Mouse (Mus musculus): ENCODE data around the gene Olfr46. TPM values are rescaled to one million over a fixed set of nuclear protein-coding genes. Genes with fewer than 3 reads are reported as not detected.
"Not testable (repeated sequence)": the region's sequence is repeated elsewhere in the genome, so short reads cannot be mapped to it uniquely, and the experiment has no call there.

The Olfr46 gene
- polyA plus RNA-seq (2015; fragmentation: Nextera tagmentation; extraction: Ambion mirVana) = 0.03 TPM in 1 of 2 replicates, not detected in the other

DNA sequence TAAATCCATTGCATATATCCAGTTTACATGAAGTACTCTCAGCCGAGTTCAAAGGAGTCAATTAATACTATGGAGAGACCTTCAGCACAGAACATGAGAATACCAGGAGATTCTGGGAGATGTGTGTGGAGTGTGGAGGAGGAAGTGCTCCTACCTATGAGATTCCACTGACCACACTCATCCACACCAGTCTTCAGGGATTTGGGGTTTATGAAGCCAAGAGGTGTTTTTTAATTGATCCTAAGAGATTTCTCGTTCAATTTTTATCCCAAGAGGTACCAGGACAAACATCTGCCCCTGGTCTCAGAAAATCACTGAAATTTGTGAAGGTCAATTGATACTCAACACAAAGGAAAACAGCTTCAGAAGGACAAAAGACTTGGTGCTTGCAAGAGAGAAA is at the start of gene Olfr46:
TSS of gene Olfr46 (plus strand) at position 301 of the 400 bp plus-strand sequence.
- 80% methylated on average over 2 of the region's 2 CpGs for WGBS
- H3K4me1 ChIP-seq = not testable (repeated sequence)

GRCm38 (mm10) chr7:140567586-140567985 is 33.5 kb upstream of the Olfr46 start, which contains the start of gene Olfr538:
TSS of gene Olfr538 (plus strand) at chr7:140567886.
- no peak within 1 kb of the TSS for H3K27ac ChIP-seq (replicated peaks)
- WGBS = 64% methylated on average over 3 of the region's 3 CpGs

More for the DNA sequence above, at the start of gene Olfr46:
- ATAC-seq (replicated peaks); H3K36me3 ChIP-seq; H3K4me3 ChIP-seq; H3K9me3 ChIP-seq; H3K27ac ChIP-seq (replicated peaks); H3K27me3 ChIP-seq; H3K4me2 ChIP-seq (replicated peaks); H3K9ac ChIP-seq (replicated peaks): not testable (repeated sequence)

DNA sequence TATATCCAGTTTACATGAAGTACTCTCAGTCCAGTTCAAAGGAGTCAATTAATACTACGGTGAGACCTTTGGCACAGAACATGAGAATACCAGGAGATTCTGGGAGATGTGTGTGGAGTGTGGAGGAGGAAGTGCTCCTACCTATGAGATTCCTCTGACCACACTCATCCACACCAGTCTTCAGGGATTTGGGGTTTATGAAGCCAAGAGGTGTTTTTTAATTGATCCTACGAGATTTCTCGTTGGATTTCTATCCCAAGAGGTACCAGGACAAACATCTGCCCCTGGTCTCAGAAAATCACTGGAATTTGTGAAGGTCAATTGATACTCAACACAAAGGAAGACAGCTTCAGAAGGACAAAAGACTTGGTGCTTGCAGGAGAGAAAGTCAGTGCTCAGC is 27.6 kb downstream of the Olfr46 start, which contains the start of gene Olfr61:
TSS of gene Olfr61 (plus strand) at position 301 of the 400 bp plus-strand sequence.
- WGBS = 89% methylated on average over 3 of the region's 3 CpGs
- not testable (repeated sequence) for H3K9ac ChIP-seq (replicated peaks); H3K9me3 ChIP-seq; H3K4me1 ChIP-seq; H3K36me3 ChIP-seq; H3K27me3 ChIP-seq; H3K4me2 ChIP-seq (replicated peaks); H3K4me3 ChIP-seq; ATAC-seq (replicated peaks); H3K27ac ChIP-seq (replicated peaks)

More at GRCm38 (mm10) chr7:140567586-140567985, 33.5 kb upstream of the Olfr46 start, which contains the start of gene Olfr538:
- H3K9ac ChIP-seq (replicated peaks) = no peak within 1 kb of the TSS
- H3K4me3 ChIP-seq = no peak within 1 kb of the TSS
- ATAC-seq (replicated peaks) = no peak
- H3K36me3 ChIP-seq = no peaks in the 10 kb centered on the region
- no peaks in the 10 kb centered on the region for H3K9me3 ChIP-seq
- no peaks in the 10 kb centered on the region for H3K4me1 ChIP-seq
- H3K27me3 ChIP-seq = no peaks in the 10 kb centered on the region
- H3K4me2 ChIP-seq (replicated peaks) = no peak within 1 kb of the TSS

DNA sequence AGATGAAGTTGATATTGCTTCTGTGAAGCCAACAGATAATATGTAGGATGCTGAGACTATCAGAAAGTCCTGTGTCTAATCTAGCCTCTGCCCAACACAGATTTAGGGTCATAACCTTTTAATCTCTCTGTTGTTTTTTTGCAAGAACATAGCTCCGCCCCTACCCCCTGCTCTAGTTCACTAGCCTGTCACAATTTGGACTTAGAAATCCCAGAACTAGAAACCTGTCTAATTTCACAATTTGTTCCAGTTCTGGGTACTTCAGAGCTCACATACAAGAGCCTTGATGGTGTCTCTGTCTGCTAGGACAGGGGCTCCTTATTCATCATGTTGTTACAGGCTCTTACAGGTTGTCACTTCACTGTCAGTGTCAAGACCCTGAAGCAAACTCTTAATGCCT is 29.5 kb downstream of the Olfr46 start:
- H3K4me1 ChIP-seq = no peaks in the 10 kb centered on the region
- H3K9me3 ChIP-seq = no peaks in the 10 kb centered on the region
- 82% methylated on average over 1 of the region's 1 CpGs for WGBS
- no peak overlapping the region for H3K4me3 ChIP-seq
- no peak overlapping the region for H3K4me2 ChIP-seq (replicated peaks)
- no peak overlapping the region for H3K27ac ChIP-seq (replicated peaks)
- ATAC-seq (replicated peaks) = no peak
- H3K9ac ChIP-seq (replicated peaks) = no peak overlapping the region
- no peaks in the 10 kb centered on the region for H3K27me3 ChIP-seq
- H3K36me3 ChIP-seq = no peaks in the 10 kb centered on the region

- no peaks in the 10 kb centered on the region for H3K9me3 ChIP-seq
- no peaks in the 10 kb centered on the region for H3K4me1 ChIP-seq
- no peak for ATAC-seq (replicated peaks)
- H3K27ac ChIP-seq (replicated peaks) = no peak within 1 kb of the TSS
- 92% methylated on average over 1 of the region's 1 CpGs for WGBS
- H3K27me3 ChIP-seq = no peaks in the 10 kb centered on the region
- no peak within 1 kb of the TSS for H3K4me2 ChIP-seq (replicated peaks)
- H3K4me3 ChIP-seq = no peak within 1 kb of the TSS
- no peak within 1 kb of the TSS for H3K9ac ChIP-seq (replicated peaks)
- H3K36me3 ChIP-seq = no peaks in the 10 kb centered on the region
Observed at GRCm38 (mm10) chr7:140646152-140646551, 45.1 kb downstream of the Olfr46 start, which contains the start of gene Olfr53. TSS of gene Olfr53 (plus strand) at chr7:140646452.

DNA sequence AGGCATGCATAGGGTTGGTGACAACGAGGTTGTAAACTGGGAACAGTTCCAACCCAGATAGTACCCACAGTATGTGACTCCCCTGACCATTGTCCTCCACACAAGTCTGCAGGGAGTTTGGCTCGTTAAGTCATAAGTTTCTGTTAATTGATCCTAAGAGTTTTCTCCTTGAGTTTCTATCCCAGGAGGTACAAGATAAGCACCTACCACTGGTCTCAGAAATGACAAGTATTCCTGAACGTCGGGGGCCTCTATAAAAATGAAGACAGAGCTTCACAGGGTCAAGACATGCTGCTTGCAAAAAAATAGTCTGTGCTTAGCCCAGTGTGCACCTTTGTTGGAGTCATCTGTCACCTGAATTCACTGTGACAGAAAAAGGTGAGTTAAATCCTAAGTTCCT is 58.6 kb downstream of the Olfr46 start, which contains the start of gene Olfr539:
TSS of gene Olfr539 (plus strand) at position 301 of the 400 bp plus-strand sequence.
- H3K27me3 ChIP-seq = no peaks in the 10 kb centered on the region
- H3K4me1 ChIP-seq = no peaks in the 10 kb centered on the region
- H3K9ac ChIP-seq (replicated peaks) = no peak within 1 kb of the TSS
- no peaks in the 10 kb centered on the region for H3K9me3 ChIP-seq
- 61% methylated on average over 4 of the region's 4 CpGs for WGBS
- no peak within 1 kb of the TSS for H3K4me3 ChIP-seq
- H3K27ac ChIP-seq (replicated peaks) = no peak within 1 kb of the TSS
- ATAC-seq (replicated peaks) = no peak
- H3K4me2 ChIP-seq (replicated peaks) = no peak within 1 kb of the TSS
- H3K36me3 ChIP-seq = no peaks in the 10 kb centered on the region

Other genes starting within 250 kb of the Olfr46 start
- not detected in 2 replicates for gene Olfr60, start 239.6 kb upstream of the Olfr46 start, polyA plus RNA-seq (2015; fragmentation: Nextera tagmentation; extraction: Ambion mirVana)
- not detected in 2 replicates for gene Olfr530, start 224.9 kb upstream of the Olfr46 start, polyA plus RNA-seq (2015; fragmentation: Nextera tagmentation; extraction: Ambion mirVana)
- gene Olfr531, start 198.4 kb upstream of the Olfr46 start, polyA plus RNA-seq (2015; fragmentation: Nextera tagmentation; extraction: Ambion mirVana) = not detected in 2 replicates
- not detected in 2 replicates for gene Olfr532, start 179.6 kb upstream of the Olfr46 start, polyA plus RNA-seq (2015; fragmentation: Nextera tagmentation; extraction: Ambion mirVana)
- gene Olfr533, start 137.9 kb upstream of the Olfr46 start, polyA plus RNA-seq (2015; fragmentation: Nextera tagmentation; extraction: Ambion mirVana) = not detected in 2 replicates
- gene Olfr535, start 117.1 kb upstream of the Olfr46 start, polyA plus RNA-seq (2015; fragmentation: Nextera tagmentation; extraction: Ambion mirVana) = not detected in 2 replicates
- gene Olfr536, start 93.9 kb upstream of the Olfr46 start, polyA plus RNA-seq (2015; fragmentation: Nextera tagmentation; extraction: Ambion mirVana) = not detected in 2 replicates
- gene Olfr538, start 33.4 kb upstream of the Olfr46 start, polyA plus RNA-seq (2015; fragmentation: Nextera tagmentation; extraction: Ambion mirVana) = not detected in 2 replicates
- not detected in 2 replicates for gene Olfr61, start 27.7 kb downstream of the Olfr46 start, polyA plus RNA-seq (2015; fragmentation: Nextera tagmentation; extraction: Ambion mirVana)
- gene Olfr53, start 45.2 kb downstream of the Olfr46 start, polyA plus RNA-seq (2015; fragmentation: Nextera tagmentation; extraction: Ambion mirVana) = not detected in 2 replicates
- 0.01 TPM in 1 of 2 replicates, not detected in the other for gene Olfr539, start 58.7 kb downstream of the Olfr46 start, polyA plus RNA-seq (2015; fragmentation: Nextera tagmentation; extraction: Ambion mirVana)
- gene Olfr45, start 80.7 kb downstream of the Olfr46 start, polyA plus RNA-seq (2015; fragmentation: Nextera tagmentation; extraction: Ambion mirVana) = not detected in 2 replicates
- not detected in 2 replicates for gene Olfr541, start 96.0 kb downstream of the Olfr46 start, polyA plus RNA-seq (2015; fragmentation: Nextera tagmentation; extraction: Ambion mirVana)
- gene Cyp2e1, start 162.5 kb downstream of the Olfr46 start, polyA plus RNA-seq (2015; fragmentation: Nextera tagmentation; extraction: Ambion mirVana) = not detected in 2 replicates
- 0.13 and 0.55 TPM in 2 replicates for gene Syce1, start 186.6 kb downstream of the Olfr46 start, polyA plus RNA-seq (2015; fragmentation: Nextera tagmentation; extraction: Ambion mirVana)
- 11.1 and 12.7 TPM in 2 replicates for gene Zfp941, start 220.9 kb downstream of the Olfr46 start, polyA plus RNA-seq (2015; fragmentation: Nextera tagmentation; extraction: Ambion mirVana)
- not detected in 2 replicates for gene Urah, start 233.7 kb downstream of the Olfr46 start, polyA plus RNA-seq (2015; fragmentation: Nextera tagmentation; extraction: Ambion mirVana)
- gene Scgb1c1, start 244.3 kb downstream of the Olfr46 start, polyA plus RNA-seq (2015; fragmentation: Nextera tagmentation; extraction: Ambion mirVana) = not detected in 2 replicates
- 0.10 TPM in 1 of 2 replicates, not detected in the other for gene Odf3, start 246.5 kb downstream of the Olfr46 start, polyA plus RNA-seq (2015; fragmentation: Nextera tagmentation; extraction: Ambion mirVana)